Mouse (Mus musculus): ENCODE results near the gene Cyp17a1.

- TF ChIP-seq GATA1 (IDR thresholded peaks at IDR 0.05; ENCODE audit: borderline replicate concordance, low read length): no peak
- TF ChIP-seq FLI1 (IDR thresholded peaks at IDR 0.05; ENCODE audit: low read length): no peak
These were observed 25.1 kb downstream of the Cyp17a1 start for GRCm38 (mm10) chr19:46647850-46648249.
